Mouse (Mus musculus) intestine, postnatal 0 days (tissue): ENCODE results near the gene Myh6. TPM values are rescaled to one million over a fixed set of nuclear protein-coding genes. Genes with fewer than 3 reads are reported as not detected.

Experiments used
- ATAC-seq: fragments of 200-750 bp; cut with Nextera tagmentation; 2 replicates; pipeline ENCODE4 v1.8.0; 2017; ENCODE audit warnings: mild to moderate bottlenecking, moderate TSS enrichment, moderate library complexity
- H3K27ac ChIP-seq: fragments of 300-500 bp; sonication (generic); 2 replicates; pipeline ENCODE4 v1.5.1; 2014; ENCODE audit warnings: mild to moderate bottlenecking, low read depth, low read length, moderate library complexity
- H3K27me3 ChIP-seq: fragments of 300-500 bp; sonication (generic); replicated peaks from 2 replicates; pipeline ENCODE4 v1.6.1; 2014; ENCODE audit warnings: low read length, mixed read lengths; ENCODE audit not compliant: control insufficient read depth, insufficient read depth
- H3K36me3 ChIP-seq: fragments of 300-500 bp; sonication (generic); 2 replicates; pipeline ENCODE4 v1.6.1; 2014; ENCODE audit warnings: mild to moderate bottlenecking, moderate library complexity; ENCODE audit not compliant: control insufficient read depth, insufficient read depth
- H3K4me1 ChIP-seq: fragments of 300-500 bp; sonication (generic); replicated peaks from 2 replicates; pipeline ENCODE4 v1.6.1; 2014; ENCODE audit warnings: antibody characterized with exemption, low read length, mixed read lengths; ENCODE audit not compliant: control insufficient read depth, insufficient read depth
- H3K4me2 ChIP-seq: fragments of 300-500 bp; sonication (generic); replicated peaks from 2 replicates; pipeline ENCODE4 v1.6.1; 2014; ENCODE audit warnings: low read depth, mild to moderate bottlenecking, moderate library complexity
- H3K4me3 ChIP-seq: fragments of 300-500 bp; sonication (generic); 2 replicates; pipeline ENCODE4 v1.5.1; 2014; ENCODE audit warnings: low read depth, low read length
- H3K9ac ChIP-seq: fragments of 300-500 bp; sonication (generic); 2 replicates; pipeline ENCODE4 v1.6.1; 2014; ENCODE audit warnings: mild to moderate bottlenecking, low read depth, low read length
- H3K9me3 ChIP-seq: fragments of 300-500 bp; sonication (generic); 2 replicates; pipeline ENCODE4 v1.6.1; 2016; ENCODE audit warnings: mixed run types; ENCODE audit not compliant: control insufficient read depth
- CTCF ChIP-seq: sonication (generic); IDR thresholded peaks from 2 replicates; pipeline ENCODE4 v1.5.1; 2016; ENCODE audit warnings: low read depth, mild to moderate bottlenecking, control low read depth, antibody characterized with exemption, moderate library complexity
- WGBS: fragments of 180-500 bp; shearing (Covaris S2); extraction: QIAGEN DNeasy Blood & Tissue Kit; methylation state at CpG from one replicate; pipeline ENCODE4 v1.1.7; 2014; 5-methylcytosine and 5-hydroxymethylcytosine counted together
- polyA plus RNA-seq: library from polyadenylated mRNA; unstranded; fragments of >200 nt; fragmentation: Nextera tagmentation; extraction: Ambion mirVana; gene quantifications from 2 replicates; pipeline ENCODE4 v1.2.1, GENCODE M21; 2015

Gene Myh6
- polyA plus RNA-seq, 1 experiment from 2014 or later: 0.53 TPM

DNA sequence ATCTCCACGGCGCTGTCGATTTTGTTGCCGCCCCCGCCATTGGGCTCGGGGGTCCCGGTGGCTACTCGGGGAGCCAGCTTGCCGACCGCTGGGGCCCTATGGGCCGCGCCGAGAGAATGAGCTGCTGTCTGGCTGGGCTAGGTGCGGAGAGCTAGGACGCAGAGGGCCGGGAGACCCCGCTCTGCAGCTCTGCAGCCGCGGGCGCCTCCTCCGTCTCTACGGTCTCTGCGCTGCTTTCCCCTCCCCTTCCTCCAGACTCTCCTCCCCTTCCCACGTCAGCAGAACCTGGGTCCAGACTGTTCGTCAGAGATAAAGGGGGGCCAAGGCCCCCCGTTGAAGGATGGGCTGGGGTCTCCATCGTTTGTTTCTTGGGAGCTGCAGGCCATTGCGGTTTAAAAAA is 53.8 kb downstream of the Myh6 start, which contains the start of gene Slc22a17:
Slc22a17 (minus strand) TSS at position 247 of the 400 bp plus-strand sequence.
- Histone ChIP-seq H3K4me2 (peak within 1 kb of the TSS; percentile 98), H3K9me3 (no peaks in the 10 kb centered on the region), H3K4me3 (peak within 1 kb of the TSS; percentile 75), H3K4me1 (no peaks in the 10 kb centered on the region), H3K9ac (peak within 1 kb of the TSS; percentile 66), H3K36me3 (no peaks in the 10 kb centered on the region), H3K27me3 (no peaks in the 10 kb centered on the region; the same call in 1 of the 2 replicates), H3K27ac (no peak within 1 kb of the TSS)
- under 1% methylated on average over 26 of the region's 28 CpGs for WGBS
- peak; percentile 59 for ATAC-seq
- 0 out of 2 replicates have a peak, but pooled peaks have one; percentile 6 for TF ChIP-seq CTCF

DNA sequence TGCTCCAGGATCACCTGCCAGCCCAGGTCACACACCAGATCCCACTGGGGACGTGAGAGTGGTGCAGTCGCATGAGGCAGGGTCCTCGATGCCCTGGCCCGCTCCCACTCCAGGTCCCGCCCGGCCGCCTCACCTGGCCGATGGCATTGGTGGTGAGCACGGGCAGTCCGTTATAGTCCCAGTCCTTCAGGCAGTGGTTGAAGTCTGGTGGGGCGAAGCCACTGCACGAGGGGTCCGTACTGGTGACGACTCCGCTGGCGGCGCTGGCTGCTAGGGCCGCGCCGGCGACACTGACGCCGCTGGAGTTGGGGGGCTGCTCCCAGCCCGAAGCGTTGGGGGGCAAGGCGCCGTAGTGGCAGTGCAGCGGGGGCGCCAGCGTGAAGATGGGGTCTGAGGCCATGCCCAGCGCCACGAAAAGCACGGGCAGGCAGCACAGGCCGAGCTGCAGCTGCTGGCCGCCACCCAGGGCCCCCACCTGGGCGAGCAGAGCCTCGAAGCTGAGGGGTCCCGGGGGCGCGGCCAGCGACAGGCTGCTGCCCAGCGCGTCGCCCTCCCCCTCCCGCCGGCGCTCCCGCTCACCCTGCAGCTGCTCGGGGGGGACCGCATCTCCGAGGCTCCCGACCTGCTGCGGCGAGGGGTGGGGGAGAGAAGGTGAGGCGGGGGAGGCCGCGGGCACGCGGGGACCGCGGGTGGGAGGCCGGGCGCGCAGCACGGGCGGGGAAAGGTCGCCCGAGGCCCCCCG is 54.4 kb downstream of the Myh6 start:
- 4% methylated on average over 58 of the region's 69 CpGs for WGBS
- Histone ChIP-seq H3K27me3 (no peaks in the 10 kb centered on the region; the same call in 1 of the 2 replicates), H3K4me3 (peak overlapping the region; percentile 75), H3K4me2 (peak overlapping the region; percentile 98), H3K27ac (no peak overlapping the region), H3K4me1 (no peaks in the 10 kb centered on the region), H3K36me3 (peaks cover 2% of the 10 kb centered on the region; the same call in 1 of the 2 replicates), H3K9ac (peak overlapping the region; percentile 66), H3K9me3 (no peaks in the 10 kb centered on the region)
- peak; percentile 53 for ATAC-seq
- no peak for TF ChIP-seq CTCF

DNA sequence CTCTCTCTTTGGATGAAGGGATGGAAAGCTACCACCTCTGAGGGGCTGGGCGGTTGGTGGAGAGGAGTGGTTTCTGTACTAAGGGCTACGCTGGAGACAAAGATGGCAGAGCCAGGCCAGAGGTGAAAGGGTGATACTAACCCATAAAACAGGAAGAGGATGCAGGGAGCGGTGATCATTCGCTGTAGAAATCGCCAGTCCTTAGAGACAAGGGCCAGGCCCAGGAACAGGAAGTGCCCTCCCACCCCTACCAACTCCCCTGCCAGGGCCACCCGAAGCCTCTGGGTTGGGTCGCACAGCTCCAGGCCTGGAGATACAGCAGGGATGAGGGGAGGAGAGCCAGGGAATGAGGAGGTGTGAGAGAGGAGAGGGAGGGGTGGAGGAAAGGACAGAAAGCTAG is 58.0 kb downstream of the Myh6 start:
- Histone ChIP-seq H3K4me1 (no peaks in the 10 kb centered on the region), H3K27ac (no peak overlapping the region), H3K4me3 (no peak overlapping the region), H3K9me3 (no peaks in the 10 kb centered on the region), H3K36me3 (peaks cover 8% of the 10 kb centered on the region; the same call in 1 of the 2 replicates), H3K9ac (no peak overlapping the region), H3K4me2 (no peak overlapping the region), H3K27me3 (no peaks in the 10 kb centered on the region; the same call in 1 of the 2 replicates)
- ATAC-seq: no peak
- no peak for TF ChIP-seq CTCF
- 79% methylated on average over 7 of the region's 7 CpGs for WGBS

DNA sequence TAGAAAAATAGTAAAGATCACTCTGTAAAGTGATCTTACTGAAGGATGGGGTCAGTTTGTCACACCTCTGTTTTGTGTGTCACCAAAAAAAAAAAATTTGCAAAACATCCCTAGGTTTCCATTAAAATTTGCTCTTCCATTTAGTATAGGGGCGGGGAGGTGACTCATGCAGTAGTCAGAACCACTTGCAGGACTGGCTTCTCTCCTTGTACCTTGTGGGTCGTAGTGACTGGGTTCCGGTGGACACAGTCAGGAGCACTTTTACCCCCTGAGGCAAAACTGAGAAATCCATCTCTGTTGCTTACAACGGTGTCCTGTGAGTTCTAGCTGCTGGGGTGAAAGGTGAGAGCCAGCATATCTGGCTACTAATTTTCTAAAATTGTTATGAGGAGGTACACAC is 63.1 kb downstream of the Myh6 start:
- ATAC-seq: no peak
- no peak for TF ChIP-seq CTCF
- Histone ChIP-seq H3K4me1 (no peaks in the 10 kb centered on the region), H3K4me2 (no peak overlapping the region), H3K27ac (no peak overlapping the region), H3K4me3 (no peak overlapping the region), H3K9ac (no peak overlapping the region), H3K9me3 (no peaks in the 10 kb centered on the region), H3K36me3 (peaks cover 8% of the 10 kb centered on the region; the same call in 1 of the 2 replicates), H3K27me3 (no peaks in the 10 kb centered on the region)
- WGBS: 91% methylated on average over 4 of the region's 4 CpGs

DNA sequence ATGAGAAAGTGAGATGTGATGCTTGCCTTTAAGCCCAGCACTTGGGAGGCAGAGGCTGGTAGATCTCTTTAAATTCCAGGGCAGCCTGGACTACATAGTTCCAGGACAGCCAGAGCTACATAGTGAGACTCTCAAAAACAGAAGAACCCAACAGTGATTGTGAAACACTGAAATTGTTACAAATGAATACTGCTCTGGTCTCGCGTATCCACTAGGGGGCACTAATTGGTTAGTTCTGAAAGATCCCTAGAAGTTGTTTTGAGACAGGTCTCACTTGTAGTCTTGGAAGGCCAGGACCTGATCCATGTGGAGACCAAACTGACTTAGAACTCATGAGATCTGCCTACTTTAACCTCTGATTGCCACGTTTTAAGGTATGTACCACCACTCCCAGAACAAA is 66.3 kb downstream of the Myh6 start:
- 0% methylated on average over 3 of the region's 3 CpGs for WGBS
- Histone ChIP-seq H3K27ac (no peak overlapping the region), H3K9me3 (no peaks in the 10 kb centered on the region), H3K9ac (no peak overlapping the region), H3K36me3 (peaks cover 28% of the 10 kb centered on the region), H3K4me3 (no peak overlapping the region), H3K4me2 (no peak overlapping the region), H3K27me3 (no peaks in the 10 kb centered on the region), H3K4me1 (no peaks in the 10 kb centered on the region)
- peak; percentile 88 for TF ChIP-seq CTCF
- peak; percentile 35 for ATAC-seq

DNA sequence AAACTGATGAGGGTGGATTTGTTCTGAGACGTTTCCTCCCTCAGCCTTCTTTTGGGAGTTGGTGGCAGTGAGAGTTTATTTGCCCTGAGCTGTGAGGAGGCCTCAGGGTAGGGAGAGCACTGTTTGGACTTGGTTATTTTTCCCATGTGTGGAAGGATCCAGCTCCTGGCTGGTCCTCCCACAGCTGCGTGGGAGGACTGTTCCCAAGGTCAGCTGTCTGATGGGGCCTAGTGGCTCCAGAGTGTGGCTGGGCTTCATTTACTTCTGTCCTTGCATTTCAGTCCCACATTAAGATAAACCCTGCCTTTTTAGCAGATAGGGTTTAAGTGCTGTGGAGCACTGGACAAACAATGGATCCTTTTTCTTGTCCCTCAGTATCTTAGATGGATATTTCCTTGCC is 69.3 kb downstream of the Myh6 start:
- H3K27me3 ChIP-seq: no peaks in the 10 kb centered on the region
- 37% methylated on average over 2 of the region's 2 CpGs for WGBS
- TF ChIP-seq CTCF: no peak
- 0 out of 2 replicates have a peak, but pooled peaks cover 3% of the 10 kb centered on the region for H3K4me1 ChIP-seq
- ATAC-seq: no peak
- peaks cover 28% of the 10 kb centered on the region for H3K36me3 ChIP-seq
- no peak overlapping the region for H3K4me2 ChIP-seq
- no peak overlapping the region for H3K9ac ChIP-seq
- H3K4me3 ChIP-seq: no peak overlapping the region
- no peaks in the 10 kb centered on the region for H3K9me3 ChIP-seq
- H3K27ac ChIP-seq: no peak overlapping the region
